Mouse (Mus musculus): ENCODE data around the gene Olfr1189. TPM values are rescaled to one million over a fixed set of nuclear protein-coding genes. Genes with fewer than 3 reads are reported as not detected.
"Not testable (repeated sequence)": the region's sequence is repeated elsewhere in the genome, so short reads cannot be mapped to it uniquely, and the experiment has no call there.

Gene Olfr1189
- polyA plus RNA-seq (2016; fragmentation: Nextera tagmentation; extraction: Ambion mirVana): not detected in 2 replicates

DNA sequence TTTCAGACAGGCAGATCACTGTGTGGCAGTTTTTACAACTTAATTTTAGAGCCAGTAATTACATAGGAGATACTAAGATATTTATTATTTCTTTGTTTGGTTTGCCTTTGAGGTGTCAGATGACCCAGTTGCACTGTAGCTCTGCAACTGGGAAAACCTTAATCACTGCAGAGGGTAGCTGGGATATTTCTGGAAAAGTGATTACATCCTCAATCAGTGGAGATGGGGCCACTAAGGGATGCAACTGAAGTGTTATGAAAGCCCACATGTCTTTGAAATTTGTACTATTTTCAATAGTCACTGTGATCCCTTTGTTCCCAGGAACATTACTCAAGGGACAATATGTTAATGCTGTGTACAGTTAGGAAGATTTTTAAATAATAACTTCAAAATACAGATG is at the start of gene Olfr1189:
Gene Olfr1189 (plus strand): TSS at position 301 of the 400 bp plus-strand sequence.
- Histone ChIP-seq H3K4me2 (replicated peaks) (no peak within 1 kb of the TSS), H3K9ac (replicated peaks) (no peak within 1 kb of the TSS), H3K4me1 (no peaks in the 10 kb centered on the region), H3K36me3 (no peaks in the 10 kb centered on the region), H3K9me3 (no peaks in the 10 kb centered on the region), H3K27ac (replicated peaks) (no peak within 1 kb of the TSS), H3K27me3 (no peaks in the 10 kb centered on the region), H3K4me3 (no peak within 1 kb of the TSS)
- ATAC-seq (ENCODE audit: low FRiP score, low read depth): no peak

DNA sequence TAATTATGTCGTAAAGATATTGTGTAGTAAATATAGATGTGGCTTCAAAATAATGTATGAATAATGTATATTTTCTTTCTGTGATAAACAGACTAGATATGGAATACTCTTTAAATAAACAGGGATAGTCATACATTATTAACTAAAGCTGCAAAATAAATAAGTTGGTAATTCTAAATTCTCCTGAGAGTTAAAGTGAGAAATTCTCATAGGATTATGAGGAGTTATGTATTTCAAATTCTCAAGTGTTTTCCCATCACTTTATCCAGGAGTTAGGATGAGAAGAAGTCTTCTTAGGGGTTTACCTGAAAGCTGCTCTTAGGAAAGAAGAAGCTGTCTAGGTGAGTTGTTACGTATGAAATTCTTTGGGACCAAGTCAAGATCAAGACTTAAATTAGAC is 29.6 kb upstream of the Olfr1189 start, which contains the start of gene Olfr1188:
Gene Olfr1188 (plus strand): TSS at position 301 of the 400 bp plus-strand sequence.
- no peaks in the 10 kb centered on the region for H3K36me3 ChIP-seq
- H3K4me2 ChIP-seq (replicated peaks): no peak within 1 kb of the TSS
- no peaks in the 10 kb centered on the region for H3K9me3 ChIP-seq
- WGBS: 84% methylated on average over 2 of the region's 2 CpGs
- H3K9ac ChIP-seq (replicated peaks): no peak within 1 kb of the TSS
- H3K4me1 ChIP-seq: no peaks in the 10 kb centered on the region
- no peak within 1 kb of the TSS for H3K4me3 ChIP-seq
- H3K27me3 ChIP-seq: no peaks in the 10 kb centered on the region
- no peak for ATAC-seq (ENCODE audit: low FRiP score, low read depth)
- no peak within 1 kb of the TSS for H3K27ac ChIP-seq (replicated peaks)

DNA sequence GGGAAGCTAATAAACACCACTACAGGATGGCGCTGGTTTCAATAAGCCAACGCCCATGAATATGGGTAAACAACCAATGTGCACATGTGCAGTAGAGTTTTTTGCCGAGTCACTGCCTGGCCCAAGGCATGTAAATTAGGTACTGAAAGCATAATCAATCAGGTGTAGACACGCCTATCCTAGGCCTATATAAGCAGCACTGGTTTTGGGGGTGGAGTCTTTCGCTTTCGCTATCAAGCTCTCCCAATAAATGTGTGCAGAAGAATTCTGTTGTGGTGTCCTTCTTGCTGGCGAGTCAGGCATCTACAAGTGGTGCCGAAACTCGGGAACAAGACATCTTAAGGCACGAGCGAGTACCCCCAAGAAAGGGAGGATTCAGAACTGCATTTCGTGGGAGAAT is 13.6 kb upstream of the Olfr1189 start:
- not testable (repeated sequence) for H3K9me3 ChIP-seq; ATAC-seq (ENCODE audit: low FRiP score, low read depth); H3K27ac ChIP-seq (replicated peaks); H3K4me3 ChIP-seq; H3K4me2 ChIP-seq (replicated peaks); H3K27me3 ChIP-seq; H3K36me3 ChIP-seq; H3K4me1 ChIP-seq; H3K9ac ChIP-seq (replicated peaks)
- WGBS: 87% methylated on average over 12 of the region's 12 CpGs

DNA sequence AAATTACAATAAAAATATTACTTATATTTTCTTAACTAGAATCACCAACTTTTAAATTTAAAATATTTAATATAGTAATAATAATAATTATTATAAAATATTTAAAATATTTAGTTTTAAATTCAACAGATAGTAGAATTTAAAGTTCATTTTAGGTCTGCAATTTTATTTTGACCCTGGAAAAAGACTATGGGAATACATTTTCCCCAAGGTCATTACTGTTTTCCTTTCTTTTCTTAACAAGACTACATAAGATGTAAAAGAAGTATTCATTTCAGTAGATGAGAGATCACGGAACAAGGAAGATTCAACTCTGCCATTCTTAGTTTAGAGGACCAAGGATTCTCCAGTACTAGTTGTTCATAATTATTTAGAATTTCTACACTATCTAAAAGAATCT is 54.0 kb downstream of the Olfr1189 start, which contains the start of gene Olfr1191-ps1:
Gene Olfr1191-ps1 (plus strand): TSS at position 301 of the 400 bp plus-strand sequence.
- ATAC-seq (ENCODE audit: low FRiP score, low read depth); H3K4me3 ChIP-seq; H3K27ac ChIP-seq (replicated peaks); H3K4me1 ChIP-seq; H3K9me3 ChIP-seq; H3K4me2 ChIP-seq (replicated peaks); H3K27me3 ChIP-seq; H3K9ac ChIP-seq (replicated peaks); H3K36me3 ChIP-seq: not testable (repeated sequence)
- WGBS: 88% methylated on average over 1 of the region's 1 CpGs

Other genes with a start within 250 kb of the Olfr1189 start
- not detected in 2 replicates for gene Olfr1176, start 249.7 kb upstream of the Olfr1189 start, polyA plus RNA-seq (2016; fragmentation: Nextera tagmentation; extraction: Ambion mirVana)
- not detected in 2 replicates for gene Olfr1177-ps, start 240.0 kb upstream of the Olfr1189 start, polyA plus RNA-seq (2016; fragmentation: Nextera tagmentation; extraction: Ambion mirVana)
- not detected in 2 replicates for gene Olfr1178, start 199.4 kb upstream of the Olfr1189 start, polyA plus RNA-seq (2016; fragmentation: Nextera tagmentation; extraction: Ambion mirVana)
- not detected in 2 replicates for gene Olfr1179, start 180.0 kb upstream of the Olfr1189 start, polyA plus RNA-seq (2016; fragmentation: Nextera tagmentation; extraction: Ambion mirVana)
- not detected in 2 replicates for gene Olfr1180, start 167.3 kb upstream of the Olfr1189 start, polyA plus RNA-seq (2016; fragmentation: Nextera tagmentation; extraction: Ambion mirVana)
- not detected in 2 replicates for gene Olfr1181, start 160.3 kb upstream of the Olfr1189 start, polyA plus RNA-seq (2016; fragmentation: Nextera tagmentation; extraction: Ambion mirVana)
- gene Gm13757, start 137.3 kb upstream of the Olfr1189 start, polyA plus RNA-seq (2016; fragmentation: Nextera tagmentation; extraction: Ambion mirVana): not detected in 2 replicates
- gene Olfr1183, start 131.6 kb upstream of the Olfr1189 start, polyA plus RNA-seq (2016; fragmentation: Nextera tagmentation; extraction: Ambion mirVana): not detected in 2 replicates
- not detected in 2 replicates for gene Olfr1184, start 102.9 kb upstream of the Olfr1189 start, polyA plus RNA-seq (2016; fragmentation: Nextera tagmentation; extraction: Ambion mirVana)
- not detected in 2 replicates for gene Olfr1185-ps1, start 93.1 kb upstream of the Olfr1189 start, polyA plus RNA-seq (2016; fragmentation: Nextera tagmentation; extraction: Ambion mirVana)
- gene Olfr1186, start 67.9 kb upstream of the Olfr1189 start, polyA plus RNA-seq (2016; fragmentation: Nextera tagmentation; extraction: Ambion mirVana): not detected in 2 replicates
- not detected in 2 replicates for gene Olfr1188, start 29.5 kb upstream of the Olfr1189 start, polyA plus RNA-seq (2016; fragmentation: Nextera tagmentation; extraction: Ambion mirVana)
- not detected in 2 replicates for gene Olfr1191-ps1, start 54.1 kb downstream of the Olfr1189 start, polyA plus RNA-seq (2016; fragmentation: Nextera tagmentation; extraction: Ambion mirVana)
- not detected in 2 replicates for gene Olfr1192-ps1, start 62.1 kb downstream of the Olfr1189 start, polyA plus RNA-seq (2016; fragmentation: Nextera tagmentation; extraction: Ambion mirVana)
- not detected in 2 replicates for gene Olfr1193, start 89.2 kb downstream of the Olfr1189 start, polyA plus RNA-seq (2016; fragmentation: Nextera tagmentation; extraction: Ambion mirVana)
- not detected in 2 replicates for gene Olfr1195, start 102.7 kb downstream of the Olfr1189 start, polyA plus RNA-seq (2016; fragmentation: Nextera tagmentation; extraction: Ambion mirVana)
- not detected in 2 replicates for gene Olfr1196, start 118.1 kb downstream of the Olfr1189 start, polyA plus RNA-seq (2016; fragmentation: Nextera tagmentation; extraction: Ambion mirVana)
- not detected in 2 replicates for gene Olfr1197, start 145.9 kb downstream of the Olfr1189 start, polyA plus RNA-seq (2016; fragmentation: Nextera tagmentation; extraction: Ambion mirVana)
- gene Olfr1198, start 164.9 kb downstream of the Olfr1189 start, polyA plus RNA-seq (2016; fragmentation: Nextera tagmentation; extraction: Ambion mirVana): not detected in 2 replicates
- gene Olfr1199, start 174.0 kb downstream of the Olfr1189 start, polyA plus RNA-seq (2016; fragmentation: Nextera tagmentation; extraction: Ambion mirVana): not detected in 2 replicates
- not detected in 2 replicates for gene Olfr1200, start 184.0 kb downstream of the Olfr1189 start, polyA plus RNA-seq (2016; fragmentation: Nextera tagmentation; extraction: Ambion mirVana)
- not detected in 2 replicates for gene Olfr1201, start 206.6 kb downstream of the Olfr1189 start, polyA plus RNA-seq (2016; fragmentation: Nextera tagmentation; extraction: Ambion mirVana)
- gene Olfr1202, start 228.0 kb downstream of the Olfr1189 start, polyA plus RNA-seq (2016; fragmentation: Nextera tagmentation; extraction: Ambion mirVana): not detected in 2 replicates
- not detected in 2 replicates for gene Olfr1205, start 243.3 kb downstream of the Olfr1189 start, polyA plus RNA-seq (2016; fragmentation: Nextera tagmentation; extraction: Ambion mirVana)

Data from midbrain, embryonic 12.5 days (tissue).